Mouse (Mus musculus) layer of hippocampus, adult 18-20 months (tissue): Measurements from ENCODE around the gene Dnajc1. TPM values are rescaled to one million over a fixed set of nuclear protein-coding genes. Genes with fewer than 3 reads are reported as not detected.

ENCODE experiments used
- DNase-seq, 2 experiments: peaks; one replicate each; pipeline ENCODE4 v3.0.0; 2022; ENCODE audit warnings: low spot score in 2 of 2
- total RNA-seq, 2 experiments: library from RNA; stranded (reverse); gene quantifications; 2 replicates each; pipeline ENCODE4 v1.2.3; 2021

Gene Dnajc1
- total RNA-seq, 2 experiments from 2014 or later = 24.1 to 26.7 TPM

- DNase-seq = no peak
These were observed 85.0 kb downstream of the Dnajc1 start for GRCm38 (mm10) chr2:18307440-18308305.

- no peak for DNase-seq
These were observed 91.7 kb downstream of the Dnajc1 start for GRCm38 (mm10) chr2:18300949-18301348.

GRCm38 (mm10) chr2:18285175-18285574 is 107.5 kb downstream of the Dnajc1 start:
- DNase-seq = no peak

GRCm38 (mm10) chr2:18265736-18266135 is 126.9 kb downstream of the Dnajc1 start:
- DNase-seq = no peak

GRCm38 (mm10) chr2:18264579-18264978 is 128.1 kb downstream of the Dnajc1 start:
- DNase-seq = no peak

GRCm38 (mm10) chr2:18262298-18262697 is 130.3 kb downstream of the Dnajc1 start:
- DNase-seq = no peak

GRCm38 (mm10) chr2:18249224-18249623 is 143.4 kb downstream of the Dnajc1 start:
- DNase-seq = no peak

- no peak for DNase-seq
These were observed 157.1 kb downstream of the Dnajc1 start for GRCm38 (mm10) chr2:18235524-18235923.

- no peak for DNase-seq
These were observed 159.6 kb downstream of the Dnajc1 start for GRCm38 (mm10) chr2:18232883-18233567.

- DNase-seq = no peak
These were observed 161.5 kb downstream of the Dnajc1 start for GRCm38 (mm10) chr2:18231143-18231542.

GRCm38 (mm10) chr2:18229279-18229678 is 163.4 kb downstream of the Dnajc1 start:
- no peak for DNase-seq

- no peak for DNase-seq
These were observed 164.1 kb downstream of the Dnajc1 start for GRCm38 (mm10) chr2:18228486-18229062.

- DNase-seq = no peak
These were observed 173.1 kb downstream of the Dnajc1 start for GRCm38 (mm10) chr2:18219569-18219968.

- DNase-seq = no peak
These were observed 173.5 kb downstream of the Dnajc1 start for GRCm38 (mm10) chr2:18219136-18219535.

- DNase-seq = no peak
These were observed 174.1 kb downstream of the Dnajc1 start for GRCm38 (mm10) chr2:18218500-18218899.

GRCm38 (mm10) chr2:18217867-18218266 is 174.8 kb downstream of the Dnajc1 start:
- no peak for DNase-seq

GRCm38 (mm10) chr2:18214031-18214430 is 178.6 kb downstream of the Dnajc1 start:
- no peak for DNase-seq

- no peak for DNase-seq
These were observed 182.7 kb downstream of the Dnajc1 start for GRCm38 (mm10) chr2:18209948-18210347.

GRCm38 (mm10) chr2:18209211-18209823 is 183.3 kb downstream of the Dnajc1 start:
- no peak for DNase-seq

- peak; percentile 44 to 50 for DNase-seq
These were observed 184.1 kb downstream of the Dnajc1 start for GRCm38 (mm10) chr2:18208578-18208977.

- DNase-seq = peak; percentile 37 to 64
These were observed 185.8 kb downstream of the Dnajc1 start for GRCm38 (mm10) chr2:18206811-18207210.

GRCm38 (mm10) chr2:18205118-18205517 is 187.5 kb downstream of the Dnajc1 start:
- peak in 1 of 2 experiments; percentile 60 for DNase-seq
